Mouse (Mus musculus): ENCODE results near the gene Rgs6. TPM values are rescaled to one million over a fixed set of nuclear protein-coding genes. Genes with fewer than 3 reads are reported as not detected.

Gene Rgs6
- polyA plus RNA-seq, 1 experiment from 2014 or later, result 7.4 TPM

- Histone ChIP-seq H3K9ac (replicated peaks; ENCODE audit: low read depth, low read length) (no peak overlapping the region), H3K27me3 (ENCODE audit: control insufficient read depth, insufficient read depth, low read length) (no peaks in the 10 kb centered on the region), H3K4me1 (ENCODE audit: control insufficient read depth, insufficient read depth, low read length) (no peaks in the 10 kb centered on the region), H3K4me3 (ENCODE audit: low read depth, low read length) (no peak overlapping the region), H3K4me2 (ENCODE audit: low read depth, low read length) (no peak overlapping the region), H3K9me3 (ENCODE audit: control insufficient read depth, low read length) (no peaks in the 10 kb centered on the region), H3K36me3 (ENCODE audit: control insufficient read depth, insufficient read depth, low read length) (no peaks in the 10 kb centered on the region), H3K27ac (ENCODE audit: low read depth, low read length) (no peak overlapping the region)
- 88% methylated on average over 11 of the region's 11 CpGs for WGBS
- ATAC-seq (ENCODE audit: low read depth), result no peak
These were observed 412.0 kb downstream of the Rgs6 start for GRCm38 (mm10) chr12:83000033-83000570.

GRCm38 (mm10) chr12:83000957-83001356, 412.9 kb downstream of the Rgs6 start:
- no peak for ATAC-seq (ENCODE audit: low read depth)
- Histone ChIP-seq H3K9me3 (ENCODE audit: control insufficient read depth, low read length) (no peaks in the 10 kb centered on the region), H3K4me3 (ENCODE audit: low read depth, low read length) (no peak overlapping the region), H3K9ac (replicated peaks; ENCODE audit: low read depth, low read length) (no peak overlapping the region), H3K4me1 (ENCODE audit: control insufficient read depth, insufficient read depth, low read length) (no peaks in the 10 kb centered on the region), H3K36me3 (ENCODE audit: control insufficient read depth, insufficient read depth, low read length) (no peaks in the 10 kb centered on the region), H3K27ac (ENCODE audit: low read depth, low read length) (no peak overlapping the region), H3K4me2 (ENCODE audit: low read depth, low read length) (no peak overlapping the region), H3K27me3 (ENCODE audit: control insufficient read depth, insufficient read depth, low read length) (no peaks in the 10 kb centered on the region)
- WGBS, result 79% methylated on average over 4 of the region's 4 CpGs

- H3K27me3 ChIP-seq (ENCODE audit: control insufficient read depth, insufficient read depth, low read length), result no peaks in the 10 kb centered on the region
- H3K9me3 ChIP-seq (ENCODE audit: control insufficient read depth, low read length), result no peaks in the 10 kb centered on the region
- H3K27ac ChIP-seq (ENCODE audit: low read depth, low read length), result no peak overlapping the region
- no peak overlapping the region for H3K4me2 ChIP-seq (ENCODE audit: low read depth, low read length)
- no peak for ATAC-seq (ENCODE audit: low read depth)
- H3K4me1 ChIP-seq (ENCODE audit: control insufficient read depth, insufficient read depth, low read length), result no peaks in the 10 kb centered on the region
- H3K9ac ChIP-seq (replicated peaks; ENCODE audit: low read depth, low read length), result no peak overlapping the region
- H3K4me3 ChIP-seq (ENCODE audit: low read depth, low read length), result no peak overlapping the region
- WGBS, result 74% methylated on average over 9 of the region's 9 CpGs
- H3K36me3 ChIP-seq (ENCODE audit: control insufficient read depth, insufficient read depth, low read length), result no peaks in the 10 kb centered on the region
These were observed 416.1 kb downstream of the Rgs6 start for GRCm38 (mm10) chr12:83004014-83004682.

- Histone ChIP-seq H3K27me3 (ENCODE audit: control insufficient read depth, insufficient read depth, low read length) (no peaks in the 10 kb centered on the region), H3K9me3 (ENCODE audit: control insufficient read depth, low read length) (no peaks in the 10 kb centered on the region), H3K36me3 (ENCODE audit: control insufficient read depth, insufficient read depth, low read length) (no peaks in the 10 kb centered on the region), H3K4me1 (ENCODE audit: control insufficient read depth, insufficient read depth, low read length) (no peaks in the 10 kb centered on the region), H3K4me3 (ENCODE audit: low read depth, low read length) (no peak overlapping the region), H3K4me2 (ENCODE audit: low read depth, low read length) (no peak overlapping the region), H3K27ac (ENCODE audit: low read depth, low read length) (no peak overlapping the region), H3K9ac (replicated peaks; ENCODE audit: low read depth, low read length) (no peak overlapping the region)
- ATAC-seq (ENCODE audit: low read depth), result no peak
- WGBS, result 83% methylated on average over 4 of the region's 4 CpGs
These were observed 423.0 kb downstream of the Rgs6 start for GRCm38 (mm10) chr12:83011056-83011565.

- no peaks in the 10 kb centered on the region for H3K27me3 ChIP-seq (ENCODE audit: control insufficient read depth, insufficient read depth, low read length)
- H3K4me1 ChIP-seq (ENCODE audit: control insufficient read depth, insufficient read depth, low read length), result no peaks in the 10 kb centered on the region
- H3K4me2 ChIP-seq (ENCODE audit: low read depth, low read length), result no peak overlapping the region
- H3K9me3 ChIP-seq (ENCODE audit: control insufficient read depth, low read length), result no peaks in the 10 kb centered on the region
- H3K4me3 ChIP-seq (ENCODE audit: low read depth, low read length), result no peak overlapping the region
- 76% methylated on average over 4 of the region's 4 CpGs for WGBS
- no peak for ATAC-seq (ENCODE audit: low read depth)
- H3K9ac ChIP-seq (replicated peaks; ENCODE audit: low read depth, low read length), result no peak overlapping the region
- H3K27ac ChIP-seq (ENCODE audit: low read depth, low read length), result no peak overlapping the region
- no peaks in the 10 kb centered on the region for H3K36me3 ChIP-seq (ENCODE audit: control insufficient read depth, insufficient read depth, low read length)
These were observed 426.0 kb downstream of the Rgs6 start for GRCm38 (mm10) chr12:83013918-83014691.

- Histone ChIP-seq H3K4me3 (ENCODE audit: low read depth, low read length) (no peak overlapping the region), H3K4me1 (ENCODE audit: control insufficient read depth, insufficient read depth, low read length) (no peaks in the 10 kb centered on the region), H3K36me3 (ENCODE audit: control insufficient read depth, insufficient read depth, low read length) (no peaks in the 10 kb centered on the region), H3K27ac (ENCODE audit: low read depth, low read length) (no peak overlapping the region), H3K27me3 (ENCODE audit: control insufficient read depth, insufficient read depth, low read length) (no peaks in the 10 kb centered on the region), H3K9me3 (ENCODE audit: control insufficient read depth, low read length) (no peaks in the 10 kb centered on the region), H3K9ac (replicated peaks; ENCODE audit: low read depth, low read length) (no peak overlapping the region), H3K4me2 (ENCODE audit: low read depth, low read length) (no peak overlapping the region)
- WGBS, result 29% methylated on average over 2 of the region's 2 CpGs
- no peak for ATAC-seq (ENCODE audit: low read depth)
These were observed 426.8 kb downstream of the Rgs6 start for GRCm38 (mm10) chr12:83014848-83015247.

- H3K9ac ChIP-seq (replicated peaks; ENCODE audit: low read depth, low read length), result no peak overlapping the region
These were observed 427.3 kb downstream of the Rgs6 start for GRCm38 (mm10) chr12:83015366-83015765.

GRCm38 (mm10) chr12:83016486-83016885, 428.4 kb downstream of the Rgs6 start:
- no peak overlapping the region for H3K27ac ChIP-seq (ENCODE audit: low read depth, low read length)
- no peaks in the 10 kb centered on the region for H3K27me3 ChIP-seq (ENCODE audit: control insufficient read depth, insufficient read depth, low read length)
- 89% methylated on average over 6 of the region's 6 CpGs for WGBS
- no peak for ATAC-seq (ENCODE audit: low read depth)
- H3K9me3 ChIP-seq (ENCODE audit: control insufficient read depth, low read length), result no peaks in the 10 kb centered on the region
- H3K4me2 ChIP-seq (ENCODE audit: low read depth, low read length), result no peak overlapping the region
- no peaks in the 10 kb centered on the region for H3K4me1 ChIP-seq (ENCODE audit: control insufficient read depth, insufficient read depth, low read length)
- no peaks in the 10 kb centered on the region for H3K36me3 ChIP-seq (ENCODE audit: control insufficient read depth, insufficient read depth, low read length)
- no peak overlapping the region for H3K4me3 ChIP-seq (ENCODE audit: low read depth, low read length)
- no peak overlapping the region for H3K9ac ChIP-seq (replicated peaks; ENCODE audit: low read depth, low read length)

More at GRCm38 (mm10) chr12:83015366-83015765, 427.3 kb downstream of the Rgs6 start:
- no peaks in the 10 kb centered on the region for H3K4me1 ChIP-seq (ENCODE audit: control insufficient read depth, insufficient read depth, low read length)
- H3K27me3 ChIP-seq (ENCODE audit: control insufficient read depth, insufficient read depth, low read length), result no peaks in the 10 kb centered on the region
- no peak for ATAC-seq (ENCODE audit: low read depth)
- H3K36me3 ChIP-seq (ENCODE audit: control insufficient read depth, insufficient read depth, low read length), result no peaks in the 10 kb centered on the region
- H3K4me3 ChIP-seq (ENCODE audit: low read depth, low read length), result no peak overlapping the region
- H3K4me2 ChIP-seq (ENCODE audit: low read depth, low read length), result no peak overlapping the region
- 70% methylated on average over 5 of the region's 5 CpGs for WGBS
- H3K9me3 ChIP-seq (ENCODE audit: control insufficient read depth, low read length), result no peaks in the 10 kb centered on the region
- no peak overlapping the region for H3K27ac ChIP-seq (ENCODE audit: low read depth, low read length)

GRCm38 (mm10) chr12:83018005-83018404, 429.9 kb downstream of the Rgs6 start:
- ATAC-seq (ENCODE audit: low read depth), result no peak
- Histone ChIP-seq H3K27ac (ENCODE audit: low read depth, low read length) (no peak overlapping the region), H3K9me3 (ENCODE audit: control insufficient read depth, low read length) (no peaks in the 10 kb centered on the region), H3K4me2 (ENCODE audit: low read depth, low read length) (no peak overlapping the region), H3K4me3 (ENCODE audit: low read depth, low read length) (no peak overlapping the region), H3K27me3 (ENCODE audit: control insufficient read depth, insufficient read depth, low read length) (no peaks in the 10 kb centered on the region), H3K4me1 (ENCODE audit: control insufficient read depth, insufficient read depth, low read length) (no peaks in the 10 kb centered on the region), H3K36me3 (ENCODE audit: control insufficient read depth, insufficient read depth, low read length) (no peaks in the 10 kb centered on the region), H3K9ac (replicated peaks; ENCODE audit: low read depth, low read length) (no peak overlapping the region)
- WGBS, result 7% methylated on average over 3 of the region's 3 CpGs

All from neural tube, embryonic 14.5 days (tissue).